Mouse (Mus musculus) CH12.LX (cell line): ENCODE data around the gene Actn4. TPM values are rescaled to one million over a fixed set of nuclear protein-coding genes. Genes with fewer than 3 reads are reported as not detected.
A peak's percentile ranks its signal among the peaks of the same experiment; 100 is the strongest.

Experiments
- DNase-seq: peaks from one replicate; pipeline ENCODE4 v3.0.0-alpha.2; 2013; ENCODE audit errors: extremely low read depth
- H3K27ac ChIP-seq: 2 replicates; pipeline ENCODE4 v1.5.1; 2012; ENCODE audit warnings: low read depth, mild to moderate bottlenecking, control low read depth, moderate library complexity; ENCODE audit not compliant: insufficient read depth
- H3K27me3 ChIP-seq: replicated peaks from 2 replicates; pipeline ENCODE3; 2012; ENCODE audit warnings: inconsistent platforms
- H3K36me3 ChIP-seq, 2 experiments: replicated peaks in 1 of 2; 2 replicates each; pipeline versions ENCODE3 to v1.6.1; 2012; ENCODE audit warnings: inconsistent platforms in 1 of 2, low read length in 1 of 2, mild to moderate bottlenecking in 1 of 2, mixed read lengths in 1 of 2, moderate library complexity in 1 of 2; ENCODE audit not compliant: control insufficient read depth in 1 of 2, insufficient read depth in 1 of 2
- H3K4me1 ChIP-seq, 2 experiments: 2 replicates each; pipeline ENCODE4 v1.6.1; 2012; ENCODE audit warnings: inconsistent platforms in 1 of 2, moderate library complexity in 1 of 2; ENCODE audit not compliant: insufficient read depth in 2 of 2, control insufficient read depth in 1 of 2
- H3K4me2 ChIP-seq: 2 replicates; pipeline ENCODE4 v1.6.1; 2012; ENCODE audit warnings: low read depth, mild to moderate bottlenecking, control low read depth; ENCODE audit not compliant: poor library complexity, insufficient read depth, severe bottlenecking
- H3K4me3 ChIP-seq, 3 experiments: fragments of 150-350 bp in 1 of 3; sonication (generic) in 1 of 3; replicated peaks in 1 of 3; 2 replicates each; pipeline versions ENCODE3 to v1.5.1; 2011 to 2012; ENCODE audit warnings: low read depth in 2 of 3, low read length in 2 of 3, mild to moderate bottlenecking in 2 of 3, moderate library complexity in 2 of 3, control low read depth in 1 of 3, improper control_type of control experiment in 1 of 3, inconsistent platforms in 1 of 3, mixed read lengths in 1 of 3; ENCODE audit not compliant: poor library complexity in 1 of 3
- H3K79me2 ChIP-seq: replicated peaks from 2 replicates; pipeline ENCODE4 v1.6.1; 2012; ENCODE audit warnings: mild to moderate bottlenecking, moderate library complexity; ENCODE audit not compliant: control insufficient read depth, poor library complexity, insufficient read depth, severe bottlenecking; ENCODE audit errors: extremely low read depth
- H3K9ac ChIP-seq: 2 replicates; pipeline ENCODE4 v1.6.1; 2012; ENCODE audit warnings: low read depth, mild to moderate bottlenecking, control low read depth, moderate library complexity; ENCODE audit not compliant: insufficient read depth
- H3K9me3 ChIP-seq: replicated peaks from 2 replicates; pipeline ENCODE3; 2012; ENCODE audit warnings: low read length, inconsistent platforms, mixed read lengths
- BHLHE40 ChIP-seq: IDR thresholded peaks from 2 replicates; pipeline ENCODE4 v1.6.1; 2011; ENCODE audit warnings: mild to moderate bottlenecking, low read depth, low read length, improper control_type of control experiment
- CHD1 ChIP-seq: IDR thresholded peaks from 2 replicates; pipeline ENCODE4 v1.6.1; 2012; ENCODE audit warnings: low read depth, low read length, improper control_type of control experiment, inconsistent platforms
- CHD2 ChIP-seq: IDR thresholded peaks from 2 replicates; pipeline ENCODE4 v1.6.1; 2011; ENCODE audit warnings: low read length, improper control_type of control experiment
- CTCF ChIP-seq, 2 experiments: IDR thresholded peaks in 1 of 2; conservative IDR thresholded peaks in 1 of 2; 2 replicates each; pipeline ENCODE4 v1.5.1; 2011 to 2012; ENCODE audit warnings: low read depth in 2 of 2, low read length in 2 of 2, improper control_type of control experiment in 1 of 2, inconsistent platforms in 1 of 2, mild to moderate bottlenecking in 1 of 2, moderate library complexity in 1 of 2
- E2F4 ChIP-seq: IDR thresholded peaks from 2 replicates; pipeline ENCODE4 v1.6.1; 2011; ENCODE audit warnings: low read depth, low read length, improper control_type of control experiment; ENCODE audit not compliant: insufficient replicate concordance
- ELF1 ChIP-seq: IDR thresholded peaks from 2 replicates; pipeline ENCODE4 v1.6.1; 2014; ENCODE audit warnings: low read depth, mild to moderate bottlenecking, inconsistent platforms, low read length, improper control_type of control experiment
- ETS1 ChIP-seq: conservative IDR thresholded peaks from 2 replicates; pipeline ENCODE4 v1.6.1; 2012; ENCODE audit warnings: low read depth, mild to moderate bottlenecking, inconsistent platforms, low read length, improper control_type of control experiment, moderate library complexity
- GABPA ChIP-seq: IDR thresholded peaks from 2 replicates; pipeline ENCODE4 v1.6.1; 2012; ENCODE audit warnings: low read depth, low read length, improper control_type of control experiment, inconsistent platforms; ENCODE audit not compliant: insufficient replicate concordance
- IRF4 ChIP-seq: IDR thresholded peaks from 2 replicates; pipeline ENCODE4 v1.6.1; 2014; ENCODE audit warnings: low read depth, mild to moderate bottlenecking, inconsistent platforms, low read length, improper control_type of control experiment
- JUN ChIP-seq: IDR thresholded peaks from 2 replicates; pipeline ENCODE4 v1.6.1; 2011; ENCODE audit warnings: low read depth, mild to moderate bottlenecking, low read length, improper control_type of control experiment, moderate library complexity; ENCODE audit not compliant: insufficient read depth
- MAFK ChIP-seq: IDR thresholded peaks from 2 replicates; pipeline ENCODE4 v1.6.1; 2011; ENCODE audit warnings: low read length, improper control_type of control experiment; ENCODE audit not compliant: insufficient replicate concordance
- MAZ ChIP-seq: IDR thresholded peaks from 2 replicates; pipeline ENCODE4 v1.6.1; 2012; ENCODE audit warnings: low read depth, mild to moderate bottlenecking, inconsistent platforms, low read length, improper control_type of control experiment, moderate library complexity
- MXI1 ChIP-seq: IDR thresholded peaks from 2 replicates; pipeline ENCODE4 v1.6.1; 2011; ENCODE audit warnings: mild to moderate bottlenecking, low read depth, low read length, improper control_type of control experiment
- MYC ChIP-seq: IDR thresholded peaks from 2 replicates; pipeline ENCODE4 v1.6.1; 2011; ENCODE audit warnings: low read depth, mild to moderate bottlenecking, improper control_type of control experiment, low read length
- NELFE ChIP-seq: IDR thresholded peaks from 2 replicates; pipeline ENCODE4 v1.6.1; 2011; ENCODE audit warnings: low read depth, low read length, improper control_type of control experiment
- PAX5 ChIP-seq: IDR thresholded peaks from 2 replicates; pipeline ENCODE4 v1.6.1; 2012; ENCODE audit warnings: low read length, inconsistent platforms, mixed read lengths
- RAD21 ChIP-seq: IDR thresholded peaks from 2 replicates; pipeline ENCODE4 v1.6.1; 2011; ENCODE audit warnings: low read depth, mild to moderate bottlenecking, low read length, improper control_type of control experiment, moderate library complexity
- RCOR1 ChIP-seq: conservative IDR thresholded peaks from 2 replicates; pipeline ENCODE4 v1.6.1; 2012; ENCODE audit warnings: low read depth, mild to moderate bottlenecking, inconsistent platforms, low read length, improper control_type of control experiment
- SIN3A ChIP-seq: IDR thresholded peaks from 2 replicates; pipeline ENCODE4 v1.6.1; 2012; ENCODE audit warnings: low read length, improper control_type of control experiment, inconsistent platforms
- SMC3 ChIP-seq: IDR thresholded peaks from 2 replicates; pipeline ENCODE4 v1.6.1; 2011; ENCODE audit warnings: low read depth, low read length, improper control_type of control experiment
- TBP ChIP-seq: conservative IDR thresholded peaks from 2 replicates; pipeline ENCODE4 v1.6.1; 2011; ENCODE audit warnings: low read depth, low read length, improper control_type of control experiment
- TCF12 ChIP-seq: IDR thresholded peaks from 2 replicates; pipeline ENCODE4 v1.6.1; 2014; ENCODE audit warnings: low read depth, mild to moderate bottlenecking, inconsistent platforms, low read length, improper control_type of control experiment
- UBTF ChIP-seq: IDR thresholded peaks from 2 replicates; pipeline ENCODE4 v1.6.1; 2012; ENCODE audit warnings: low read depth, mild to moderate bottlenecking, inconsistent platforms, low read length, improper control_type of control experiment, moderate library complexity
- USF1 ChIP-seq: IDR thresholded peaks from 2 replicates; pipeline ENCODE4 v1.6.1; 2014; ENCODE audit warnings: low read depth, mild to moderate bottlenecking, inconsistent platforms, low read length, improper control_type of control experiment
- USF2 ChIP-seq: conservative IDR thresholded peaks from 2 replicates; pipeline ENCODE4 v1.6.1; 2011; ENCODE audit warnings: low read depth, low read length, improper control_type of control experiment
- ZC3H11A ChIP-seq: IDR thresholded peaks from 2 replicates; pipeline ENCODE4 v1.6.1; 2012; ENCODE audit warnings: low read depth, mild to moderate bottlenecking, inconsistent platforms, low read length, improper control_type of control experiment
- ZMIZ1 ChIP-seq: IDR thresholded peaks from 2 replicates; pipeline ENCODE4 v1.6.1; 2012; ENCODE audit warnings: low read depth, mild to moderate bottlenecking, inconsistent platforms, low read length, improper control_type of control experiment
- dilution Hi-C: fragments of 300-500 bp; cut with MboI; formaldehyde crosslinking; loops from 2 replicates; pipeline ENCODE4 v1.14.3; 2020; ENCODE audit warnings: low sequenced_read_pairs; ENCODE audit not compliant: extremely low pct_unique_long_range_greater_than_20kb, extremely low pct_ligation_motif_present
- in situ Hi-C: fragments of 300-500 bp; cut with MboI; formaldehyde crosslinking; loops from 3 replicates; pipeline ENCODE4 v1.14.3; 2019; ENCODE audit warnings: low sequenced_read_pairs, low pct_ligation_motif_present, low pct_unique_long_range_greater_than_20kb, mixed read lengths
- polyA plus RNA-seq: library from polyadenylated mRNA; unstranded; fragments of >175 nt; gene quantifications from 2 replicates; pipeline ENCODE4 v1.2.1, GENCODE M21; 2012; ENCODE audit warnings: low read depth; ENCODE audit not compliant: insufficient read length
- total RNA-seq, 2 experiments: library from RNA; depleted of rRNA; stranded (reverse); fragments of 300-350 nt in 1 of 2; fragments of >200 nt in 1 of 2; gene quantifications; 2 replicates each; pipeline ENCODE4 v1.2.3; 2012 to 2014

The Actn4 gene
- total and polyA plus RNA-seq, 3 experiments, result 56.9 to 145 (median 63.4) TPM

DNA sequence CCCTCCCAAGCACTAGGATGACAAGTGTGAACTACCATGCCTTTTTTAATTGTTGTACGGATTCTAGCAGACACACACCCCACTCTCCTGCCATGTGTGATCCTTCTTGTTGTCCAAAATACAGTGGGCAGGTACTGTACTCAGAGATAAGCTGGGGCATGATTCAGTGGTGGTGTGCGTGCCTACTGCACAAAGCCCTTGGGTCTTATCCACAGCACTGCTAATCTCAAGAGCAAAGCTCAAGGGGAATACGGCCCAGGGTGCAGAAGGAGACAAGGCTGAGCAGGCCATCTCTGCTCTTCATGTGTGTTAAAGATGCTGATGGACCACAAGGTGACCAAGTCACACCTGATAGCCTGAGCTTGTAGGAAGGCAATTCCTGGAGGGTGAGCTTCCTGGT lies 41.0 kb downstream of the Actn4 start:
- no peak overlapping the region for H3K4me2 ChIP-seq
- H3K27me3 ChIP-seq, result no peaks in the 10 kb centered on the region
- H3K9ac ChIP-seq, result no peak overlapping the region
- peaks cover 27 to 87% of the 10 kb centered on the region in 2 experiments for H3K36me3 ChIP-seq
- in situ Hi-C loops (no loop called here), dilution Hi-C loops (no loop called here)
- H3K79me2 ChIP-seq, result peaks cover 2% of the 10 kb centered on the region; the same call in 1 of the 2 replicates
- H3K4me3 ChIP-seq, result no peak overlapping the region
- no peak for DNase-seq
- TF ChIP-seq MYC (no peak), ZMIZ1 (no peak), NELFE (no peak), UBTF (no peak), CTCF (conservative IDR thresholded peaks at IDR 0.05 in 1 of 2, IDR thresholded peaks at IDR 0.05 in 1 of 2; ENCODE audit: low read depth in 2 of 2, low read length in 2 of 2) (no peak), USF1 (no peak), RAD21 (no peak), MAZ (no peak), CHD2 (no peak), GABPA (no peak), MAFK (no peak), SMC3 (no peak), MXI1 (no peak)
- H3K27ac ChIP-seq, result no peak overlapping the region
- no peaks in the 10 kb centered on the region for H3K9me3 ChIP-seq
- H3K4me1 ChIP-seq, result peaks cover 2 to 53% of the 10 kb centered on the region in 2 experiments; a peak in 3 of 4 replicates

DNA sequence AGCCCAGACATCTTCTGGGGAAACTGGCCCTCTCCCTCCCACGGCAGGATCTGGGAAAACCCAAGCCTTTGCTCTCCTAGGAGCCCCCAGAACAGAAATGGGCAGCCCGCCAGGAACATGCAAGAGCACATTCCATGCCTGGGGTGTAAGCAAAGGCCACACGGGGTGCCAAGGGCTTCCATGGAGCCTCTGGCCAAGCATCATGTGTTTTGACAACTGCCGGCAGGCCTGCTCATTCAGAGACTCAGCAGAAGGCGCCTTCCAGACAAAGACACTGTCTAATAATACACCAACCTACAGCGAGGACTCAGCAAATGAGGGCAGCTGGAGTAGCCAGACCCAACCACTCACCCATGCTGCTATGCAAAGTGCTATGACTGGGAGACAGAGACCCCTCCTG lies 42.3 kb downstream of the Actn4 start:
- no peak overlapping the region for H3K4me2 ChIP-seq
- H3K36me3 ChIP-seq, result peaks cover 41 to 94% of the 10 kb centered on the region in 2 experiments
- in situ Hi-C loops, result no loop called here
- TF ChIP-seq USF2 (no peak), JUN (no peak), SMC3 (no peak), TBP (no peak), MAZ (no peak), TCF12 (no peak), CHD1 (no peak), ETS1 (no peak), PAX5 (no peak), RCOR1 (no peak), BHLHE40 (no peak), ELF1 (no peak), IRF4 (no peak), E2F4 (no peak), SIN3A (no peak), MXI1 (no peak), ZC3H11A (no peak), CHD2 (no peak), MAFK (no peak)
- TF ChIP-seq, all 38 proteins: peak for 0
- DNase-seq, result peak; percentile 31
- Histone ChIP-seq H3K4me1 (peaks cover 2 to 46% of the 10 kb centered on the region in 2 experiments; a peak in 3 of 4 replicates), H3K9ac (no peak overlapping the region), H3K4me3 (no peak overlapping the region), H3K27me3 (no peaks in the 10 kb centered on the region), H3K9me3 (no peaks in the 10 kb centered on the region), H3K27ac (no peak overlapping the region), H3K79me2 (peaks cover 2% of the 10 kb centered on the region; the same call in 1 of the 2 replicates)
- dilution Hi-C loops, result no loop called here
